In the genomic region with DNA sequence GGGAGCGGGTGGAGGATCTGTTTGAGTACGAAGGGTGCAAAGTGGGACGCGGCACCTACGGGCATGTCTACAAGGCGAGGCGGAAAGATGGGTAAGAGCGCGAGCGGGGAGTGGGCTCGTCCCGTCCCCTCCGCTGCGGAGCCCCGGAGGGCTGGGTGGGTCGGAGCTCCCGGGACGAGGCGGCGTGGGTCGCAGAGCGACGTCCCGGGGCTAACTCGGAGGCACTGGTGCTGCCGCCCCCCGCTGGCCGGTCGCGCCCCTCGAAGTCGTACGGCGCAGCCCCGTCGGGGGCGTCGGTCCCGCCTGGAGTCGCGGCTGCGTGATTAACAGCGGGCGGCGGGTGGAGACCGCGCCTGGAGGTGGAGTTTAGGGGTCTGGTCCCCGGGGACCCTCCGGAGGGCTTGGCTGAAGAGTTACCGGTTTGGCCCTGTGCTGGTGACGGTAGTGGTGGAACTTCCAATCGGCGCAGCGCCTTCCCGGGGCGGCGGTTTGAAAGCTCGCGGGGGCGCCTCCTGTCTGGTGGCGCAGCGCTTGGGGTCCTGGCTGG, we compare ENCODE assay signal across 7 mouse cellular contexts. TPM values are rescaled to one million over a fixed set of nuclear protein-coding genes. Genes with fewer than 3 reads are reported as not detected.
DNase-seq lines count a peak whose midpoint lies in the region; ATAC-seq and TF ChIP-seq lines count a peak whose summit lies in the region.

No protein-coding gene starts in this region.

- H3K27me3 ChIP-seq in E14TG2a.4 (ENCODE audit: insufficient read depth, low read length), result no peaks in the 10 kb centered on the region
- no peaks in the 10 kb centered on the region for H3K27me3 ChIP-seq in heart, embryonic 16.5 days (ENCODE audit: control insufficient read depth, insufficient read depth, low read length)

- H3K27ac ChIP-seq in embryonic fibroblast, embryonic 13.5 days (ENCODE audit: insufficient read depth, low read length), result peak overlapping the region; percentile 27; the same call in 1 of the 2 replicates
- peak overlapping the region; percentile 92 for H3K27ac ChIP-seq in heart, embryonic 16.5 days (ENCODE audit: low read length)

- H3K4me1 ChIP-seq in E14TG2a.4 (replicated peaks; ENCODE audit: low read depth, low read length), result peaks cover 43% of the 10 kb centered on the region
- H3K4me1 ChIP-seq in embryonic fibroblast, embryonic 13.5 days (ENCODE audit: control insufficient read depth, insufficient read depth, low read length), result peaks cover 3% of the 10 kb centered on the region
- H3K4me1 ChIP-seq in heart, embryonic 16.5 days (ENCODE audit: control insufficient read depth, insufficient read depth, low read length), result peaks cover 15% of the 10 kb centered on the region

- ATAC-seq in heart, embryonic 16.5 days (replicated peaks; ENCODE audit: extremely low read depth, insufficient read depth, low FRiP score), result peak; percentile 29

- H3K4me2 ChIP-seq in heart, embryonic 16.5 days (ENCODE audit: low read depth, low read length), result peak overlapping the region; percentile 87

- 0 out of 2 replicates have a peak, but pooled peaks cover 3% of the 10 kb centered on the region for H3K36me3 ChIP-seq in E14TG2a.4 (ENCODE audit: insufficient read depth, low read length)
- H3K36me3 ChIP-seq in heart, embryonic 16.5 days (ENCODE audit: control insufficient read depth, insufficient read depth), result no peaks in the 10 kb centered on the region

- WGBS in heart, embryonic 16.5 days, result under 1% methylated on average over 62 of the region's 62 CpGs

- H3K4me3 ChIP-seq in E14TG2a.4 (replicated peaks; ENCODE audit: low read length), result peak overlapping the region; percentile 99
- H3K4me3 ChIP-seq in embryonic fibroblast, embryonic 13.5 days (ENCODE audit: insufficient read depth, low read length), result peak overlapping the region; percentile 84
- peak overlapping the region; percentile 96 for H3K4me3 ChIP-seq in heart, embryonic 16.5 days (ENCODE audit: low read length)

- peak; percentile 74 for DNase-seq in adrenal gland, adult 2 months
- peak; percentile 73 to 81 for DNase-seq in kidney, postnatal 4 days
- peak; percentile 66 for DNase-seq in lung, postnatal 10 days
- DNase-seq in right cerebral cortex, adult 18-20 months, result peak; percentile 62

- no peak for TF ChIP-seq CTCF in E14TG2a.4 (conservative IDR thresholded peaks at IDR 0.05; ENCODE audit: low read length)
- 0 out of 2 replicates have a peak, but pooled peaks have one; percentile 2 for TF ChIP-seq CTCF in embryonic fibroblast, embryonic 13.5 days (IDR thresholded peaks at IDR 0.05; ENCODE audit: borderline replicate concordance, insufficient read depth, low read length)

- H3K9ac ChIP-seq in heart, embryonic 16.5 days (ENCODE audit: low read length), result peak overlapping the region; percentile 93

- no peaks in the 10 kb centered on the region for H3K9me3 ChIP-seq in E14TG2a.4 (ENCODE audit: low read length)
- no peaks in the 10 kb centered on the region for H3K9me3 ChIP-seq in heart, embryonic 16.5 days (replicated peaks; ENCODE audit: control insufficient read depth, low read length)

- no peak for TF ChIP-seq POLR2A in embryonic fibroblast, embryonic 13.5 days (IDR thresholded peaks at IDR 0.05; ENCODE audit: low read depth, low read length)

RNA-seq across cellular contexts. Expression of gene Cdk19, which starts 10.3 kb away (rescaled TPM):
- 10 to 100 TPM in 1 of 2 experiments, 1 to 10 TPM in 1; 8.7 to 12.7 TPM for total RNA-seq in adrenal gland, adult 2 months (2021)
- 5.2 and 5.8 TPM in 2 replicates for polyA plus RNA-seq in adrenal gland, adult 2 months (2012; rRNA removed)
- 12.0 and 18.8 TPM in 2 replicates for polyA plus RNA-seq in embryonic fibroblast, embryonic 13.5 days (2011; ENCODE audit: insufficient read length, low read depth, missing spikeins)
- polyA plus RNA-seq in heart, embryonic 16.5 days (2015; fragmentation: Nextera tagmentation; extraction: Ambion mirVana), result 6.5 and 7.0 TPM in 2 replicates

RNA-seq across cellular contexts. Expression of gene Amd1, which starts 47.7 kb away (rescaled TPM):
- total RNA-seq in adrenal gland, adult 2 months (2021), result 10 to 100 TPM; 39.5 to 47.5 TPM
- 1.8 and 2.0 TPM in 2 replicates for polyA plus RNA-seq in adrenal gland, adult 2 months (2012; rRNA removed)
- polyA plus RNA-seq in embryonic fibroblast, embryonic 13.5 days (2011; ENCODE audit: insufficient read length, low read depth, missing spikeins), result 74.7 and 77.9 TPM in 2 replicates
- polyA plus RNA-seq in heart, embryonic 16.5 days (2015; fragmentation: Nextera tagmentation; extraction: Ambion mirVana), result 31.3 and 35.4 TPM in 2 replicates

Comparison
In these comparisons a context has a peak if more than half of its experiments do, and no peak if none do; other contexts are left out.
1. Peak in every context shown above with its lines: DNase-seq, ATAC-seq, H3K4me3 ChIP-seq and H3K27ac ChIP-seq.
2. RNA of gene Amd1, which starts 47.7 kb away (polyA plus RNA-seq): 74.7 to 77.9 TPM in embryonic fibroblast, embryonic 13.5 days and 31.3 to 35.4 TPM in heart, embryonic 16.5 days; 1.8 to 2.0 TPM in adrenal gland, adult 2 months; every median in the first group is over 10 times any median in the second.